Mouse (Mus musculus) adipocyte (in vitro differentiated cells): ENCODE data around the gene Mrm2.
"Not testable (repeated sequence)": the region's sequence is repeated elsewhere in the genome, so short reads cannot be mapped to it uniquely, and the experiment has no call there.

Experiments
- DNase-seq: peaks from one replicate; pipeline ENCODE4 v3.0.0-alpha.2; 2016; ENCODE audit warnings: low spot score

Gene Mrm2

DNA sequence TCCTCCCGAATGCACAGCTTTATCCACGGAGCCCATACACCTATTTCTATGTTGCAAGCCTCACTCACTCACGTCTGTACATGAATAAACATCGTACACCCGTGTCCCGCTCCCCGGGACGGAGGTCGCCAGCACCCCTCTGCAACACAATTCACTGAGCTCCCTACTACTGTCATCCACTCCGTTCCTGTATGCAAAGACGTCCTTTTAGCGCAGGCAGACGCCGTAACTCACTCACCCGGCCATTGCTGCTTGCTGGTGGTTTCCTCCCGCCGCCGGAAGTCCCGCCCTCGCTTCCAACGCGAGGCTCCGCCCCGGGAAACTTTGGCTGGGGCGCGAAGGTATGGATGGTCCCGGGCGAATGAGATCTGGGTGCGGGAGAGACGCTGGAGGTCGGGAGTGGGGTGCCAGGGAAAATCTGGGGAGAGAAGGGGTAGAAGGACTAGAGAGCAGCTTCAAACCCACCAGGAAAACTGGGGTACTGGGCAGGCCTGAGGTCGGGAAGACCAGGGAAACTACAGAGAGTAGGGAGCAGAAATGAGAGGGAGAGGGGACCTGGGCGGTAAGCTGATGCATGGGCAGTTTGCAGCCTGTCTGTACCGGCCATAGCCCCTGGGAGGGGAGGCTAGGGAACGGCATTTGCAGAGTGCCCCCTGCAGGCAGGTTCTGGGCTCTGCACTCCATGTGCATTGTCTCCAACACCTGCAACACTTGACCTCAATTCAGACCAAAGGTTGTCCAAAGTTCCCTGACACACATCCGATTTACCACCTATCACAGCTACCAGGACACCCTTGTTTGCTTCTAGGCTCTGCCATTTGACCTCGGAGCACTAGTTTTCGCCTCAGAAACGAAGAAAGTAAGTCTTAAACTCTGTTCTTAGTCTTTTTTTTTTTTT, at the start of gene Mrm2:
TSS of gene Mrm2 (minus strand) at position 284 of the 898 bp plus-strand sequence.
- DNase-seq, result peak; percentile 86

DNA sequence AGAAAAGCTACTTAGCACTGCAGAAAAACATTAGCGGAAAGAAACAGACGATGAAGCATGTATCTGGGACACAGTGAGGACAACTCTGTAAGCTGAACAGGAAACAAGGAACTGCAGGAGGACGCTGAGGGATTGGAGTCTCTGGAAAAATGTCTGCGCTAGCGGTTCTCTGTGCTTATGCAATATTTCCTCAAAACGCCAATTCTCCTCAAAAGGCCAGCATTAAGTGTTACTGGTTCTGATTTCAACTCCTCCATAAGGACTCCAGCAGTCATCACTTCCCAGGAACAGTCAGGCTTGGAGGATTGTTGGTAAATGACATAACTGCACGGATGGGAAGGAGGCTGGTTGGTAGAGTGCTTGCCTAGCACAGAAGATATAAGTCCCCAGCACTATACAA, 49.5 kb upstream of the Mrm2 start:
- no peak for DNase-seq

DNA sequence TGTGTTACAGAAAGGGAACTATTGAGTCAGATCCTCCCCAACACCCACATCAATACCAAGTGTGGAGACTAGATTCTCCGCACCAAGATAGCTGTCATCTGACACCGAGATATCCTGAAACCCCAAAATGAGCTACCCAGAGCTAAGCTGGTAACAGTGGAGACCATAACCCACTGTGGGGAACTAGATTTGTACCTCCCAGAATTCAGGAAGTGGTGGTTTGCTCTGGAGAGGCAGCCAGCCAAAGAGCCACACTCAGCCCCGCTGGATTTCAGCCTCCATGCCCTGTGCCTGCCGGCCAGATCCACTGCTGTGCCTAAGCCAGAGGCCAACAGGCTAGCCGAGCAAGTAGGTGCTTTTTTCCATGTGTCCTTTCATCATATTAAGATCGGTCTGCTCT, 47.6 kb upstream of the Mrm2 start:
- DNase-seq, result no peak

DNA sequence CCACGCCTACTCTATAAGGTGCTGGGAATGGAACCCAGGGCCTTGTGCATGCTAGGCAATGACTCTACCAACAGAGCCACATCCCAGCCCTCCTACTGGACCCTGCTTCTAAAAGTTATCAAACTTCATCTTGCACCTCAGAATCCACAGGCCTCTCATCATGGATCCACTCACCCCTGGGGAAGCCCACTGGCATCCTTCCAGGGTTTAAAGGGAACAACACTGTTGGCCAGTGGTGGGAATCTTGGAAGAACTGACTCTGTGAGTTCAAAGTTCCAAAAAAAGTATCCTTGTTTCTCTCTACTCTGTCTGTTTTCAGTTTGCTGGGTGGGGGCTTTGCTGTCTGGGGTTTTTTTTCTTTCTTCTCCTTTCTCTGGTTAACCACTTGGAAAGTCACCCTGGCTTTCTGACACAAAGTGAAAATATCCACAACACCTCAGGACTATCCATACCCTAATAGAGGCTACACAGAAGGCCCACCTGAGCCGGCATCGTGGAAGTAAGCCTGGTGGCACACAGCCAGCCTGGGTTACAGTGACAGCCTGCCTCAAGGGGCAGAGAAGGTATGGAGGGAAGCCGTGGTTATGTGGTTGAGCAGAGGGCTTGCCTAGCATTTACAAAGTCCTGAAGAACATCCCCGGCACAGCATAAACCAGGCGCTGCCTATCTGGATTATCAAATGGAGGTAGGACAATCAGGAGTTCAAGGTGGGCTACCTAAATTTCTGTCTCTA, 46.6 kb upstream of the Mrm2 start:
- DNase-seq, result peak; percentile 58

DNA sequence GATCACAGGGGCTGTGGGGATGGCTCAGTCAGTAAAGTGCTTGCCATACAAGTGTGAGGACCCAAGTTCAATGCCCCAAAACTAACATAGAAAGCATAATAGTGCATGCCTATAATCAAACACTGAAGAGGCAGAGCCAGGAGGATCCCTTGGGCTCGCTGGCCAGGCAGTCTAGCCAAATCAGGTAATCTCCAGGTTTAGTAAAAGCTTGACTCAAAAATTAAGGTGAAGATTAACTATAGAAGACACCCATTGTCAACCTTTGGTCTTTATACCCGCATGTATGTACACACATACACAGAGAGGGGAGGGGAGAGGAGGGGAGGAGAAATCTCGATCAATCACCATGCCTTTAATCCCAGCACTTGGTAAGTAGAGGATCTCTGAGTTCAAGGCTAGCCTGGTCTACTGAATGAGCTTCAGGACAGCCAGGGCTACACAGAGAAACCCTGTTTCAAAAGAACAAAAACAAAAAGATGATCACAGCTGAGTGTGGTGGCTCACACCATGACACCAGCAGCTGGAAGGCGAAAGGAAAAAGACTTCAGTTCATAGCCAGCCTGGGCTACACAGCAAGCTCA, 43.6 kb upstream of the Mrm2 start:
- no peak for DNase-seq

DNA sequence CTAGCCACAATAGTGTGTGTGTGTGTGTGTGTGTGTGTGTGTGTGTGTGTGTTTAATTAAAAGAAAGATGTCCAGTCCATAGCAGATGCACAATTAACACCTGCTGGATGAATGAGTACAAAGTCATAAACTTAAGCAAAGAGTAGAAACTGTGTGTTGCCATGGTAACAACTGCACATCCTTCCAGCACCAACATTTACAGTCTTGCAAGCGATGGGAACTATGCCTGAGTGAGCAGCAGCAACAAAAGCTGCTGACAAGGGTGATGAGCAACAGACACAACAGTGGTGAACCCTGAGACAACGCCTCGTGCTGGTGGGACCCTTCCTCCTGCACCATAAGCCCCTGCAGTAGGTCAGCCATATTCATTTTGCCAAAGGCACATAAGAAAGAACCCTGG, 42.5 kb upstream of the Mrm2 start:
- no peak for DNase-seq

DNA sequence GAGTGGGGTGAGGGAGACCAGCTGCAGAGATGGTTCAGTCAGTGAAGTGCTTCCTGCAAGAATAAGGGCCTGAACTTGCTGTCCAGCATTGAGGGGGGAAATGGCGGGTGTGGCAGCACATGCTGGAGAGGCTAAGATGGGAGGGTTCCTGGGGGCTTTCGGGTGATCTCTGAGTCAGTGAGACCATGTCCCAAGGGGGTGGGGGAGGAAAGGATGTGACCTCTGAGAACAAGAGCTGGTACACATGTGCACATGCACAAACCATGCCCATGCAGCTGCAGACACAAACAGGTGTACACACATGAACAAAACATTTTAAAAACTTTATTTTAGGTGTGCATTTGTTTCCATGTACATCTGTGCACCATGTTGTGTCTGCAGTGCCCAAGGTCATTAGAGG, 42.0 kb upstream of the Mrm2 start:
- DNase-seq, result no peak

DNA sequence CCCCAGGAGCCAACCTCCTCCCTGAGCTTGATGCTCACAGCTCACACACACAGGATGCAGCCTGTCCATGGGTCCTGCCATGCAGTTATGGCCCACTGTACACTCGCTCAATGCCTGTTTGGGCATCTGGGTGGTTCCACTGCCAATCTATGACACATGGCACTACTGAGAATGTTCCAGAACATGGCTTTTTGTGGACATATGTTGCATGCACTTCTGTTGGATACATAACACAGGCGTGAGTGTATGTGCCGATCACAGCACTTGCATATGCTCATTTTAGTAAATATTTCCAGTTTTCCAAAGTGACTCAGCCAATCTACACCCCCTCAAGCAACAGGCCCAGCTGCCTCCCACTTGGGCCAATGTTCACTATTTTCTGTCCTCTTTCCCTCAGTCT, 40.0 kb upstream of the Mrm2 start:
- no peak for DNase-seq

DNA sequence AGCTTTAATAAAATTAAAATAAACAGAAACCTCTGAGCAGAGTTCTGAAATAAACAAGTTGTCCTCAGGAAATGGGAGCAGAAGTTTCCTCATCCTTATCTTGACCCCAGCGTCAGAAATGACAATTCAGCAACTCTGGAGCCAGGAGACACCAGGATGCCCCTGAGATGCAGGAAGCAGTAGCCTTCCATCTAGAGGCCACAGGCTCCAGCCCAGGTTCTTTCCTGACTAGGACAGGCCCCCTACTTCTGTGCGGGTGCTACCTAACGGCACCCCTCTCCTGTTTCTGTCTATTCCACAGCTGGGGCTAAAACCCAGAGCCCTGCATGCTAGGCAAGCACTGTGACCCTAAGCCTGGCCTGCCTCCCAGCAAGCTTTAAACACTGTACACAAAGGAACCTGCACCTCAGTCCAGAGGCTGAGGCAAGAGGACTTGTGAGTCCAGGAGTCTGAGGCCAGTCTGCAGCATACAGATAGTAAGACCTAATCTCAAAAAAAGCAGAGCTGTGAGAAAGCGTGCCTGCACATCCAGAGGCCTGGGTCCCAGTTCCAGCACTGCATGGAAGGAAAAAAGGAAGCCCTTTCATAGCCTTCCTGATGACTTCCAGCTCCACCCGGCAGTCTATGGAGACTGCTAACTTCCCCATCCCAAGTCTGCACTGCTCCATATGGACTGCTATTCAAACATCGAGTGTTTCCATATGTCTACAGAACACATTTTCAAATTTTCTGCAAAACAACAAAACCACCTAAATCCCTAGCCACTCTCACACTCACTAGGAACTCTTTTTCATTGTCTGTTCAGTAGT, 39.0 kb upstream of the Mrm2 start:
- DNase-seq, result peak; percentile 61

DNA sequence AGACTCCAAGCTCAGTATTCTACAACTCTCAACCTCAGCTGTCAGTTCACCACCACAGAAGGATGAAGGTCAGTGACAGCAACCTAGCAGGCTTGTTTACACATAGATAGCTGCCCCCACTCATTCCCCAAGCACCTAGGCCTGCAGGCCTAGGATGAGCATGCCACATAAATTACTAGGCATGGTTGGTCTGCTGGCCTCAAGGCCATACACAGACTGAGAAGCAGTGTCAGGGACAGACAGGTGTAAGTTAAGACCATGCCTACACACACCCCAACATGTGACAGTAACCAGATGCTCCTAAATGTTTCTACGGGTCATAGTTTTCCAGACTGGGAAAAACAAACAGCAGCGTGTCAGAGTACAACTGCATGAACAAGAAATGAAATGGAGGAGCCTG, 37.8 kb upstream of the Mrm2 start:
- no peak for DNase-seq

DNA sequence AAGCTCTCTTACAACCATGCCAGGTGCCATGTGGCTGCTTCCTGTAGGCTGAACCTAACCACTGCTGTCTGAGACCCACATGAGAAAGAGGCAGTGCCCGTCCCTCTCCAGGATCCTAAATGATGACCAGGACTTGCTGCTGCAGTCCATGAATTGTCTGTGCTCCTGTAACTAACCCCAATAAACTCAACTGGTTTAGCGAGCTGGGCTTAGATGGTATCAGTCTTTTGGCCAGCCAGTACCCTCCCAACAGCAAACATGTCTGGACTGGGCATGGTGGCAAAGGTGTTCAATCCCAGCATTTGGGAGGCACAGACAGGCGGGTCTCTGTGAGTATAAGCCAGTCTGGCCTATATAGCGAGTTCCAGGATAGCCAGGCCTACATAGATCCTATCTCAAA, 37.2 kb upstream of the Mrm2 start:
- no peak for DNase-seq

DNA sequence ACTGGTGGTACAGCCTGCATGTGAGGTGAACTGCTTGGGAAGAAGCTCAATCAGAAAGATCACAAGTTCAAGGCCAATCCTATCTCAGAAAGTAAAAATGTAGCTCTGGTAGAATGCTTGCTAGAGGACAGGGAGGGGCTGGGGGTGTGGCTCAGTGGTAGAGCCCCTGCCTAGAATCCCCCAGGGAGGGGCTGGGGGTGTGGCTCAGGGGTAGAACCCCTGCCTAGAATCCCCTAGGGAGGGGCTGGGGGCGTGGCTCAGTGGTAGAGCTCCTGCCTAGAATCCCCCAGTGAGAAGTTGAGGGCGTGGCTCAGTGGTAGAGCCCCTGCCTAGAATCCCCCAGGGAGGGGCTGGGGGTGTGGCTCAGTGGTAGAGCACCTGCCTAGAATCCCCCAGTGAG, 36.4 kb upstream of the Mrm2 start:
- DNase-seq, result not testable (repeated sequence)

DNA sequence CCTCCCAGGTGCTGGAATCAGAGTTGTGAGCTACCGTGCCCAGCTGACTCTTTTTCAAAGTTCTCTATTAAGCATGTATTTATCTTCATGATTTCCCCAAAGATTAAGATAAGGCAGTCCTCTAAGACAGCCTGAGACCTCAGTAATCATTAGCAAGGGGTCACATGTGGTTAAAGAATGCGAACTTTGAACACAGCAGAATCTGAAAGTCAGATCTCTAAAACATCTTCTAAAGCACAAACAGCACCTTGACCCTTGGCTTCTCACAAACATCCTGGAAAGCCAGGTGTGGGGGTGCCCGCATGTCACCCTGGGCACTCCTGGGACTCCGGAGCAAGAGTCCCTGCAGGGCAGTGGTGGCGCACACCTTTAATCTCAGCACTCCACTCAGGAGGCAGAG, 32.7 kb upstream of the Mrm2 start:
- DNase-seq, result no peak

DNA sequence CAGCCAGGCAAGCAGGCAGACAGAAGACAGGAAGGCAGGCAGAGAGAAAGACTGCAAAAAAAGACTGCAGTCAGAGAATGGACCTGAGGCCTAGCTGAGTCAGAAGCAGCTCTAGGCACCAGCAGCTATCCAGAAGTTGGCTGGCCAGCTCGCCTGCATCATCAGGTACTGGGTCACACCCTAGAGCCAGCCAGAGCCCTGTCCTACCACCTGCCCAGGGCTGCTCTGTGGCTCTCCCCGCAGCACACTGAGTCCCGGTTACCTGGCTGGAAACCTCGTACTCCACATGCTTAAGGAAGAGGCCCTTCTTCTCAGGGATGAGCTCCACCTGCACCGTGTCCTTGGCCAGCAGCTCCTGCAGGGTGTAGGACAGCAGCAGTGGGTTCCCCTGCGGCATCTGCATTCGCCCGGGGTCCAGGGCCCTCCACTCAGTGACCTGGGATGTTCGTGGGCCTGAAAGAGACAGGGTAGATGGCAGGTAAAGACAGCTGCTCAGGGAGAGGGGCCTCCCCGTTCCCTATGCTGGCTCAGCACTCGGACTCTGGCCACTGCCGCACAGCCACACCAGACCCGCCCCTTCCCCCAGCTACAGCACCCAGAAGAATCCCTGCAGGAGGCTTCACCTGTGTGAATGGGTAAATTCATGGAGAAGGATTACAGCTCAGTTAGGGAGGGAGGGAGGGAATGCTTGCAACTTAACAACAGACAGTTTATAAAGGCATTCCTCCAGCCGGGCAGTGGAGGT, 28.4 kb upstream of the Mrm2 start:
- no peak for DNase-seq

DNA sequence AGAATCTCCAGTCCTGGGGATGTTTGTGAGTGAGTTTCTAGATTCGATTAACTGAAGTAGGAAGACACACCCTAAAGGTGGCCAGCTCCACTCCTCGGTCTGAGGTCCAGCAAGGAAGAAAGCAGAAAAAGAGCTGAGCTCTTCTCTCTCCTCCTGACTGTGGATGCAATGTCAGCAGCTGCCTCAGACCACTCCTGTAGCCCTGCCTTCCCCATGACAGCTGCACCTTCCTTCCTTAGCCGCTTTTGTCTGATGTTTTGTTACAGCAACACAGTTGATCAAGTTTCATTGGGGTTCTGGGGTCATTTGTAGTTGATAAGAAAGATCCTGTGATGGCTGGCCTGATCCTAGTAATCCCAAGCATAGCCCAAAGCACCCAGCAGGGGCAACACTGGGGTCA, 25.8 kb upstream of the Mrm2 start:
- no peak for DNase-seq

DNA sequence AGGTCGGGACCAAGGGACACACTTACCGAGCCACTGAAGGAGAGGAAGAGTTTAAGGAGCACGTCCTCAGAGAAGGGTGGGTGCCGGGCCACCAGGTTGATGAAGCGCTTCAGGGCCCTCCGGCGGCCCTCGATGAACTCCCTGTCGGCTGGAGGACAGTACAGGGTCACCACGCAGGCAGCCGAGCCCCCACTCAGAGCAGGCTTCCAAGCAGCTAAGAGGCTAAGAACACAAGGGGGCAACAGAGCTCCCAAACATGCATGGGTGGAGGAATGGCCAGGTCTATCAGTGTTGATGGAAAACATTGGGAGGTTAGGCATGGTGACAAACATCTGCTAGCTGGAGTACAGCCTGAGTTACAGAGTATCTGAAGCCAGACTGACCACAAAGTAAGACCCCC, 24.2 kb upstream of the Mrm2 start:
- DNase-seq, result no peak

DNA sequence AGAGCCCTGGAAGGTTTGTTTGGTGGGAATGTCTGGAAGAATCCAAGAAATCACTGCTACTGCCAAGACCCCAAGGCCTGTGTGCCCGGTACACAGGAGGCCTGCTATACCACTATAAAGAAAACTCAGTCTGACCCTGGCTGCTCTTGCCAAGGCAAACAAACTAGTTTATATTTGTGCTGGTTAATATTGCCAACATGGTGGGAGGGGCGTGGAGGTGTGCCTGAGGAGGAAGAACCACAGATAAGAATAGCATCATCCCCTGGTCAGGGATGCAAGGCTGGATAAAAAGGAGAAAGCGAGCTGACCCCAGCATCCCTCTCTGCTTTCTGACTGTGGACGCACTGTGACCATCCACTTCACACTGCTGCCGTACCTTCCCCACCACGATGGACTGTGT, 20.7 kb upstream of the Mrm2 start:
- no peak for DNase-seq

DNA sequence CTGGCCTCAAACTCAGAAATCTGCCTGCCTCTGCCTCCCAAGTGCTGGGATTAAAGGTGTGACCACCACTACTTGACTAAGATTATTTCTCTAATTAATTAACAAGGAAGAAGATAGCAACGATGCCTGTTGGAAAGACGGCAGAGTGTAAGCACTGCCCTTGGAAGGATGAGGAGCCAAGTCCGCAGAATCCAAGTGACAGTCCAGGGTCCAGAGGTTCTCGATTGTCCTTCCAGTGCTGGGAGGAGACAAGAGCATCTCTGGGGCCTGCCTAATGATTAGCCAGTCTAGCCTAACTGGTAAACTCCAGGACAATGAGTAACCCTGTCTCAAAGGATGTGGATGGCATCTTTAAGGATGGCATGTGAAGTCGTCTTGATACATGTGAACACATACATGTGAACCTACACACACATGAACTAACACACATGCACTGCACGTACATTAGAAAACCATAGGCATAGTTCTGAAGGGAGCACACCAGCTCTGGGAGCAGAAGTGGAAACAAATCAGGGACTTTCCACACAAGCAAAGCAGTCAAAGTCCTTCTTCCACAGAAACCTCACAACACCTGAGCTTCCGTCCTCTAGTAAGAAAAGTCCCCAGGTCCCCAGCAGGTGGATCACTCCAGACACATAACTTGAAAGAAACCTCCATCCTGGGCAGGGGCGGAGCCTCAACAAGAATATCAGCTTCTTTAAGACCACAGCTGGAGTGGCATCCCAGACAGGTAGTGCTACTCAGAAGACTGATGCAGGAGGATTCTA, 19.2 kb upstream of the Mrm2 start:
- no peak for DNase-seq

DNA sequence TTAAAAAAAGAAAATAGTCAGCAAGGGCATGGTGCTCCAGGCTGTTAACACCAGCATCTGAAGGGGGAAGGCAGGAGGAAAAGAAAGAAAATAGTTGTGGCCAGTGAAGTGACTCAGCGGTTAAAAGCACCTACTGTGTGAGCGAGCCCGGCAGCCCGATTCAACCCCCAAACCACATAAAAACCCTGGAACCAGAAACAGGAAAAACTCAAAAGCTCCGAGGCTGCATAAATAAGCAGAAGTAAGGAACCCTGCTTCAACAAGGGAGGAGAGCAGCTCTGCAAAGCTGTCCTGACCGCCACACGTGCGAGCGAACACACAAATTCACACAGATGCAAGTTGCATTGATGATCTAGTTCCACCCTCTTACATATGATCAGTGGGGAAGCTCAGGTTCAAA, 18.2 kb upstream of the Mrm2 start:
- DNase-seq, result no peak

DNA sequence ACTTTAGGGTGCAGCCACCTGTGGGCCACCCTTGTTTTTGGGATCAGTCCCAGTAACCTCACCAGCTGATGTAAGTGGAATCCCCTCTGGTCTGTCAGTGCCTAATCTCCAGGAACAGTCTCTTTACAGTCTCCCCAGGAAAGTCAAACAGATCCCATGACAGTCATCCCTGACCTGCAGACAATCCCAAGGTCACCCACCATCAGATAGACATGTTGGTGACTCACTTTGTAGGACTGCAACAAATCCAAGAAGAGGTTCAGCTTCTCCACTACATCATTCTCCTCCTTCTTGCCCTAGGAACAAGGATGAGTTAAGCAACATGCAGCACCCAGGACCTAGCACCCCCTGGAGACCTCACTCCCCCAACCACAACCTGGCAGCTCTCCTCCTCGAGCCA, 14.4 kb upstream of the Mrm2 start:
- no peak for DNase-seq

DNA sequence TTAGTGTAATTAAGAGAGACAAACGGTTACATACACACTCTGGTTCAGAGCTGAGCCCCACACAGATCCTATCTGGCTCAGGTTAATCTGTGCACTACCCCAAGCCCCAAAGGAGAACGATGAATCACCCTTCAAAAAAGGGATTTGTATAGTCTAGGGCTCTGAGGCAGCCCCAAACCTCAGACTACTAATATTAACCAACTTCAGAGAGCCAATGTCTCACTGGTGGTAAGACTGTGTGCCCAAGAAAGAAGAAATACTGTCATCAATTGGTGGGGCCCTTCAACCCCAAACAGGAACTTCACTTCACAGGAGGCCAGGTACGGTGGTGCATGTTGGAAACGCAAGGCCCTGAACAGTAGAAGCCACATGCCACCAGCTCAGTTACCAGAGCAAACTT, 13.5 kb upstream of the Mrm2 start:
- no peak for DNase-seq
